Mouse (Mus musculus): ENCODE measurements around the gene Rreb1. TPM values are rescaled to one million over a fixed set of nuclear protein-coding genes. Genes with fewer than 3 reads are reported as not detected.

The Rreb1 gene
- polyA plus RNA-seq, 1 experiment from 2014 or later: 4.5 TPM

DNA sequence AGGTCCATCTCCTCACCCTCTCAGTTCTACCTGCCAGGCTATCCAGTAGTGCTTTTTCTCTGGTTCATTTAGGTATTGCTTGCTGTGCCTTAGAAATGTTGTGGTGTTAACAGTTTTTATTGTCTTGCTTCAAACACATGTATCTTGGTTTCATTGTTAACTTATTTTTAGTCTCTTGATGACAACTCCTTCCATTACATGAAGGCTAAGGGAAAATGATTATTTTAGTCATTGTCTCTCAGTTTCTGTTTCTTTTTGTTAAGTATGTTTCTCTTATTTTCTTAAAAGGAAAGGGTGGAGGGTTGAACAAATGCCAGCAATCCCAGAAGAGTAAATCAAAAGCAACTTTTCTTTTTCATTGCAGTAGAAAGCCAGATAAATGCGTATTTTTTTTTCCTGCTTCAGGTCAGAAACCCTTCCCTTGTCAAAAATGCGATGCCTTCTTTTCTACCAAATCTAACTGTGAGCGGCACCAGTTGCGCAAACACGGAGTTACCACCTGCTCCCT, 163.0 kb downstream of the Rreb1 start:
- H3K27me3 ChIP-seq (ENCODE audit: low read depth, poor library complexity, severe bottlenecking): no peaks in the 10 kb centered on the region
- H3K9me3 ChIP-seq (replicated peaks): no peaks in the 10 kb centered on the region
- DNase-seq (ENCODE audit: low spot score): no peak
- peaks cover 16% of the 10 kb centered on the region for H3K4me1 ChIP-seq
- WGBS: 76% methylated on average over 5 of the region's 5 CpGs
- H3K36me3 ChIP-seq: peaks cover 20% of the 10 kb centered on the region
- no peak overlapping the region for H3K4me3 ChIP-seq
- H3K27ac ChIP-seq (replicated peaks): no peak overlapping the region

DNA sequence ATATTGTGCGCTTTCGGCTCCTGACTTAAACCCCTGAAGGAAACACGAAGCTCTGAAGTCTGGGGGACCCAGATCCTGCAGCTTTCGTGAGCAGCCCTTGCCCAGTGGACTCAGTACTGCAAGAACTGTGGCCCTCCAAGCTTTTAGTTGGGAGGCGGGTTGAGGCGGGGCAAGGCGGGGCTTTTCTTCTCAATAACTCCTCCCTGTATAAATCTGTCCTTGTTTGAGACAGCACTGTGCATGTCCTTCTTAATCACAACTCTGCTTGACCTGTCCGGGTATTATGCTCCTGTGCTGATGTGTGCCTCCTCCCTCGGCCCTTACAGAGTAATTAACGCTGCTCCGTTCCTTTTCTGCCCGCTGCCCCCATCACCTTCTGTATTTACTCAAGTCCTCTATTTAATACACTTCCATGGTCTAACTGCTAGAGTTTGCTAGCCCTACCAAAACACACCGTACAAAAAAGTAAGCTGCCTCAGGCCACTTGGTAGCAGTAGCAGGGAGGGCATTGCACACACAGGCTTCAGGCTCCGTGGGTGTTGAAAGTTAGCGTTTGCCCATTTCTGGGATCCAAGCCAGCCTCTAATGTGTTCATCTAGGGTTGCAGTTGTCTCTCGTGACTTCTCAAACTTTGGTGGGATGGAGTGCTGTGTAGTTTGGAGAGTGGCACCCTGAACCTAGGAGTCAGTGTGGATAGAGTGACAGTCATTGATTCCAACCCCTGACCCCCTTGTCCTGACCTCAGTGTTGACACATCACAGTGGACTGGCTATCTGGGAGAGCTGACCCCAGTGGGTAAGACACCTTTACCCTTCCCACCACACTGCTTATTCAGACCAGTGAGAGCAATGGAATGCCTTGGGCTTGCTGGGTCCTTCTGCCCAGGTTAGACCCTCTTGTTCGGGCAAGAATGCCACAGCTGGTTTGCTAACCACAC, 164.0 kb downstream of the Rreb1 start:
- Histone ChIP-seq H3K27ac (replicated peaks) (no peak overlapping the region; the same call in 1 of the 2 replicates), H3K4me1 (peaks cover 16% of the 10 kb centered on the region), H3K27me3 (ENCODE audit: low read depth, poor library complexity, severe bottlenecking) (no peaks in the 10 kb centered on the region), H3K36me3 (peaks cover 17% of the 10 kb centered on the region), H3K4me3 (no peak overlapping the region), H3K9me3 (replicated peaks) (no peaks in the 10 kb centered on the region)
- DNase-seq (ENCODE audit: low spot score): no peak
- 72% methylated on average over 17 of the region's 17 CpGs for WGBS

DNA sequence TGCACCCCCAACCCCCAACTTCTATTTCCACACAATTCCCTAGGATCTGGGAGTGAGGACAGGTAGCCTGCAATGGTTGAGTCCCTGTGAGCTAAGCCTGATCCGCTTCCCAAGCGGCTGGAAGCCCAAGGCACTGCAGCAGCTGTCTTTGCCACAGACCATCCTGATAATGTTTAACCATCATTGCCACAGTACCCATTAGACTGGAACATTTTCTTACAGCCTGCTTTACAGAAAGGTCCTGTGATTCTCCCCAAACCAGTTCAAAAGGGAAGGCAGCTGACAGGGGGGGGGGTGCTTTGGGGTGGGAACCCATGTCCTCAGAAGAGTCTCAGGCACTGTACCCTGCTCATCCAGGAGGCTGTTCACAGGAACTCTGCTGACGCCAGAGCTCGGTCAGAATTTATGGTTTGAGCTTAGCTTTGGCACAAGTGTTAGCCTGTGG, 164.7 kb downstream of the Rreb1 start:
- H3K4me3 ChIP-seq: no peak overlapping the region
- no peaks in the 10 kb centered on the region for H3K9me3 ChIP-seq (replicated peaks)
- no peaks in the 10 kb centered on the region for H3K27me3 ChIP-seq (ENCODE audit: low read depth, poor library complexity, severe bottlenecking)
- H3K27ac ChIP-seq (replicated peaks): no peak overlapping the region
- DNase-seq (ENCODE audit: low spot score): no peak
- H3K4me1 ChIP-seq: peaks cover 16% of the 10 kb centered on the region
- WGBS: 88% methylated on average over 4 of the region's 4 CpGs
- H3K36me3 ChIP-seq: peaks cover 20% of the 10 kb centered on the region

DNA sequence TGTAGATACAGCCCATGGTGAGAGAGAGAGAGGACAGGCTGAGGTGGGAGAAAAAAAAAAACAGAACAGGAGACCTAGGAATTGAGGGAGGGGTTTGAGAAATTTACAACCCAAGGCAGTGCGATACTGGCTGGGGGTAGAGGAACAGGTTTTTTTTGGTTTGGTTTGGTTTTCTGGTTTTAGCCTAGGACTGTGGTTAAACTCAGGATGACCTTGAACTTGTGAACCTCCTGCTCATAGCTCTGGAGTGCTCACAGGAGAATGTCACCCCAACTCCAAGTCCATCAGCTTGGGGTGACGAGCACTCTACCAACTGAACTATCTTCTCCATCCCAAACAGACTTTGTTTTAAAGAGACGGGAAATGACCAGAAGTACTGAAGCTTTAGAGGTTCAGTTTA, 165.3 kb downstream of the Rreb1 start:
- H3K9me3 ChIP-seq (replicated peaks): no peaks in the 10 kb centered on the region
- no peak overlapping the region for H3K27ac ChIP-seq (replicated peaks)
- WGBS: 90% methylated on average over 3 of the region's 3 CpGs
- no peak overlapping the region for H3K4me3 ChIP-seq
- H3K4me1 ChIP-seq: peaks cover 19% of the 10 kb centered on the region
- DNase-seq (ENCODE audit: low spot score): no peak
- H3K27me3 ChIP-seq (ENCODE audit: low read depth, poor library complexity, severe bottlenecking): no peaks in the 10 kb centered on the region
- peaks cover 21% of the 10 kb centered on the region for H3K36me3 ChIP-seq

DNA sequence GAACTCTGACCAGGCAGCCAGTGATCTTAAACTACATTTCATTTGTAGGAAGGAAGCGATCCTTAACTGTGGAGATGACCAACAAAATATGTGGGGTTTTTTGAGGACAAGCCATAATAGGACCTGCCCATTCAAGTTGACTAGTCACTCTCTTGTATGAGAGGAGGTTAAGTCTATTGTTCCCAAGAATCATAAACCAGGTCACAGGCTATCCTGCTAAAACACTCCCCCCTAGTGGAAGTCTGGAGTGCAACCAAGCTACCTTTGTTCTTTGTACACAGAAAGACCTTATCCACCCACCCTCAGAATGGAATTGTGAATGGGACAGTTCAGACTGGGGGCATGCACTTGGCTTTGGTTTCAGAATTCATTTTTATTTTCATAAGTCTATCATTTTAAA, 166.1 kb downstream of the Rreb1 start:
- no peak overlapping the region for H3K4me3 ChIP-seq
- peaks cover 26% of the 10 kb centered on the region for H3K36me3 ChIP-seq
- no peaks in the 10 kb centered on the region for H3K9me3 ChIP-seq (replicated peaks)
- no peak overlapping the region for H3K27ac ChIP-seq (replicated peaks)
- H3K27me3 ChIP-seq (ENCODE audit: low read depth, poor library complexity, severe bottlenecking): no peaks in the 10 kb centered on the region
- WGBS: 83% methylated on average over 1 of the region's 1 CpGs
- no peak for DNase-seq (ENCODE audit: low spot score)
- H3K4me1 ChIP-seq: peaks cover 19% of the 10 kb centered on the region

DNA sequence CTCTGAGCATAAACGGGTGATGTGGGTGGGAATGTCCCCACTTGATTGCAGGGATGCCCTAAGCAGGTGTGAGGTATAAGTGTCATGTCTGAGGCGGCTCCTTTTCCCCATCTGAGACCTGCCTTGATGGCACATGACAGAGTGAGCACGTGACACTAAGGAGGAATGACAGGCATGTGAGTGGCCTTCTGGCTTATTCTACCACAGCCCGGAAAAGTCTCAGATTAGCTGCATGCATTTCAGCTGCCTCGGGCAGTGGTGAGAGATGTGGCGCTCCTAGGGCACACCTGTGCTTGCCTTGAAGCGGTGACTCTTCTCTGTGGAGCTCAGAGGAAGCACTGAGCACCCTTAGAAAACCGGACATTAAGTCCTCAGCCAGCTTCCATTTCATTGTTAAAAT, 167.2 kb downstream of the Rreb1 start:
- no peak overlapping the region for H3K4me3 ChIP-seq
- peaks cover 19% of the 10 kb centered on the region for H3K4me1 ChIP-seq
- H3K36me3 ChIP-seq: peaks cover 37% of the 10 kb centered on the region
- H3K27ac ChIP-seq (replicated peaks): no peak overlapping the region
- no peaks in the 10 kb centered on the region for H3K27me3 ChIP-seq (ENCODE audit: low read depth, poor library complexity, severe bottlenecking)
- no peak for DNase-seq (ENCODE audit: low spot score)
- WGBS: 82% methylated on average over 8 of the region's 8 CpGs
- no peaks in the 10 kb centered on the region for H3K9me3 ChIP-seq (replicated peaks)

DNA sequence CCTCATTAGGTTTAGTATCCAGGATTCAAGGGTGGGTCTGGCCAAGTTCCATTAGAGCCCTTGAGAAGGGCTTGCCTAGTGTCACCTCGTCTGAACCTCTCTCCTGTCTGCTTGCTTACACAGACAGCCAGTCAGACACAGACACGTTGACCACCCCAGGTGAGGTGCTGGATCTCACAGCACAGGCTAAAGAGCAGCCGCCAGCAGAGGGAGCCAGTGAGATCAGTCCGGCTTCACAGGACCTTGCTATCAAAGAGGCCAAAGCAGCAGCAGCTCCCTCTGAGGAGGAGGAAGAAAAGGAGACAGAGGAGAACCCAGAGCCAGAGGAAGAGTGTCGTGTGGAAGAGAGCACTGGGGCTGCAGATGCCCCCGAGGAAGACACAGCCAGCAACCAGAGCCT, 168.5 kb downstream of the Rreb1 start:
- Histone ChIP-seq H3K4me3 (no peak overlapping the region), H3K4me1 (peaks cover 10% of the 10 kb centered on the region), H3K9me3 (replicated peaks) (no peaks in the 10 kb centered on the region), H3K36me3 (peaks cover 38% of the 10 kb centered on the region), H3K27ac (replicated peaks) (no peak overlapping the region), H3K27me3 (ENCODE audit: low read depth, poor library complexity, severe bottlenecking) (no peaks in the 10 kb centered on the region)
- DNase-seq (ENCODE audit: low spot score): peak; percentile 77
- 24% methylated on average over 6 of the region's 6 CpGs for WGBS

DNA sequence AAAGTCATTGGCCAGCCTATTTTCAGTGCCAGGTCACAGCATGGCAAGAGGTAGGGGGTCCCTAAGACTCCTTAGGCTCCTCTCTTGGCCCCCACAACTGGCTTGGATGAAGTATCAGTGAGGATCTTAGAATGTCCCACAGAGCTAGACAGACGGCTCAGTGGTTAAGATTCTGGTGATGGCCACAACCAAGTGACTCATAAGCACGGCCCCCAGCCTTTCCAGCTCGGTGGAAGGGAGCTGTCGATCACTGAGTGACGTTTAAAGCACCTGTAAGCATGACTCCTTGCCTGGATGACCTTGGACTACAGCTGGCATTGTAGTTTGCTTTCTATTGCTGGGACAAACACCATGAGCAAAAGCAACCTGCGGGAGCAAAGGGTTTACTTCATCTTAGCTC, 174.8 kb downstream of the Rreb1 start:
- no peak overlapping the region for H3K4me3 ChIP-seq
- DNase-seq (ENCODE audit: low spot score): no peak
- H3K27ac ChIP-seq (replicated peaks): no peak overlapping the region
- H3K27me3 ChIP-seq (ENCODE audit: low read depth, poor library complexity, severe bottlenecking): no peaks in the 10 kb centered on the region
- H3K9me3 ChIP-seq (replicated peaks): no peaks in the 10 kb centered on the region
- H3K4me1 ChIP-seq: 0 out of 2 replicates have a peak, but pooled peaks cover 4% of the 10 kb centered on the region
- WGBS: 87% methylated on average over 6 of the region's 6 CpGs
- H3K36me3 ChIP-seq: peaks cover 25% of the 10 kb centered on the region

DNA sequence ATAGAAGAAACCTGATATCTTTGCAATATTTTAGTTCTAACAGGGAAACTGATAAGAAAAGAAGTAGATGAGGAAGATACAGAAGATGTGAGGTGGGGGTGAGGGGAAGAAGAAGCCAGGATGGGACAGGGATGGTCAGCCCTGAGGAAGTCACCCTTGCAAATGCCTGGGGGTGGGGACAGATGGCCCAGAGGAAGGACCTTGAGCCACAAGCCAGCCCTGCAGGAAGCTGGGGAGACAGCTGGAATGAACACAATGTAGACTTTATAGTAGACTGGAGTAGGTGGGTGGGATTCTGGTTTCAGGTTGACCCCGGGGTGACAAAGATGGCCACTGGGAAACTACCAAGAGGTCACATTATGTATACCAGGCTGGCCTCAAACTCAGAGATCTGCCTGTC, 176.1 kb downstream of the Rreb1 start:
- no peak for DNase-seq (ENCODE audit: low spot score)
- Histone ChIP-seq H3K4me3 (no peak overlapping the region), H3K27me3 (ENCODE audit: low read depth, poor library complexity, severe bottlenecking) (no peaks in the 10 kb centered on the region), H3K4me1 (no peaks in the 10 kb centered on the region), H3K27ac (replicated peaks) (no peak overlapping the region), H3K36me3 (peaks cover 12% of the 10 kb centered on the region), H3K9me3 (replicated peaks) (no peaks in the 10 kb centered on the region)
- 100% methylated on average over 1 of the region's 1 CpGs for WGBS

DNA sequence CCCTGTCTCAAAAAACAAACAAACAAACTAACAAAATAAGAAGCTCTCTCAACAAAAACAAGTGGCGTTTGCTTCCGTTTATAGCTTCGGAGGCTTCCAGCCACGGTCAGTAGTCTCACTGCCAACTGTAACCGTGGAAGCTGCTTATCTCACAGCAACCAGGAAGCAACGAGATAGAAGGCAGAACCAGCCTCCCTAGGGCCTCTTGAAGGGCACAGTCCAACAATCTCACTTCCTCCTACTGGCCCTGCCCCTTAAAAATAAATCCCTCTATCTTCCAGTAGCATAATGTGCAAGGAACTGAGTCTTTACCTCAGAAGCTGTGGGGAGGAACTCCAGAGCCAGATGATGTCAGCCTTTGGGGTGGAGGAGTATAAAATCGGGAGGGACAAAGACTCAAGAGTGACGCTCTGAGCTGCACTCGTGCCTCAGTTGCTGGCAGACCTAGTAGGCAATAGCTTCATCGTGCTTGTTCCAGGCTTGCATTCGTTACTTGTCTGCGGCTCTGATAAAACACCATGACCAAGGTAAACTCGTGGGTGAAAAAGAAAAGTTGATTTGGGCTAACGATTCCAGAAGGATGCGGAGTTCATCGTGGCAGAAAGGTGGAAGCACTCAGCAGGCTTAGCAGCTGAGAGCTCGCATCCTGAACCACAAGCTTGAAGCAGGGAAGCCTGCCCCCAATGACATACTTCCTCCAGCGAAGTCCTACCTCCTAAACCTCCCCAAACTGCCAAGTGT, 180.5 kb downstream of the Rreb1 start:
- H3K9me3 ChIP-seq (replicated peaks): no peaks in the 10 kb centered on the region
- no peak overlapping the region for H3K4me3 ChIP-seq
- no peak for DNase-seq (ENCODE audit: low spot score)
- no peaks in the 10 kb centered on the region for H3K36me3 ChIP-seq
- H3K4me1 ChIP-seq: peaks cover 2% of the 10 kb centered on the region
- 90% methylated on average over 18 of the region's 18 CpGs for WGBS
- no peak overlapping the region for H3K27ac ChIP-seq (replicated peaks)
- H3K27me3 ChIP-seq (ENCODE audit: low read depth, poor library complexity, severe bottlenecking): no peaks in the 10 kb centered on the region

DNA sequence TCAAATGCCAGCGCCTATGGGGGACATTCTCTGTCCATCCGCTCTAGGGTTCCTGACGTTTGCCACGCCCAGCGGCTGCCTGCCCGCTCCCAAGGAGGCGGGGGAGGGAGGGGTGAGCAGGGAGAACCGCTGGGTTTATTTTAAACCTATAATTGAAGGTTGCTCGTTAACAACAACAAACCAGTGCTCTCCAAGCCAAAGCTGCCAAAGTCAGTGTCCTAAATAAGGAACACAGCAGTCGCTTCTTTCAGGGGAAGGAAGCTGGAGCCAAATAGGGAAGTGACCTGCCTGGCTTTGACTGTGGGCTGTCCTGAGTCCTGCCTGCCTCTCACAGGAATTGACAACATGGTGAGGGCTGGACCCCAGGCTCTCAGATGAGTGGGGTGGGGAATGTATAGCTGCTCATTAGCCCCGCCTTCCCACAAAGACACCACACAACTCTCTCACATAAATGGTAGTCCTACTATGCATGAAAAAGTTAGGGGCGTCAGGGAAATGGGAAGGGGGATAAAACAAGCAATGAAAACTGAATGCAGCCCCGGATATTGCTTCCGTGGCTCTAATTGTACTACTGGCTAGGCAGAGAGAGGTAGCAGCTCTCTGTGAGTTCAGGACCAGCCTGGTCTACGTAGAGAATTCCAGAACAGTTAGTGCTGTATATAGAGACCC, 181.2 kb downstream of the Rreb1 start:
- DNase-seq (ENCODE audit: low spot score): no peak
- Histone ChIP-seq H3K27me3 (ENCODE audit: low read depth, poor library complexity, severe bottlenecking) (peaks cover 7% of the 10 kb centered on the region), H3K4me1 (peaks cover 9% of the 10 kb centered on the region), H3K4me3 (no peak overlapping the region), H3K36me3 (no peaks in the 10 kb centered on the region), H3K27ac (replicated peaks) (no peak overlapping the region), H3K9me3 (replicated peaks) (no peaks in the 10 kb centered on the region)
- 78% methylated on average over 15 of the region's 15 CpGs for WGBS

DNA sequence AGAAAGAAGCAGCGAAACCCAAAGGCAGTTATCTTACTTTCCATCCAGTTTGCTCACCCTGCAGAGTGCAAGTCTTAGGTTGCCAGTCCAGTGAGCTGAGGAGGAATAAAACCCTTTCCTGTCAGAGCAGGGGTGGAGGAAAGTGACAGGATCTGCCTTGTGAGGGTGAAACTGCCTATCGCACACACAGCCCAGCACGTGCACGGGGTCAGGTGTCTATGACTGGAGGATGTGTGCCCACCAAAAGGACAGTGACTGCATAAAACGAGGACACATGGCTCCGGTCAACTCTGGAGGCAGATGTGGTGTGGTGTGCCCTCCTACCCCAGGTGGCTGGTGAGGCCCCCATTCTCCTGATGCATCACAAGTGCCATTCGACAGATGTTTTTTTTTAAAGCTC, 181.7 kb downstream of the Rreb1 start:
- WGBS: 94% methylated on average over 7 of the region's 7 CpGs
- H3K4me3 ChIP-seq: no peak overlapping the region
- no peak for DNase-seq (ENCODE audit: low spot score)
- H3K9me3 ChIP-seq (replicated peaks): no peaks in the 10 kb centered on the region
- peaks cover 15% of the 10 kb centered on the region for H3K4me1 ChIP-seq
- peaks cover 12% of the 10 kb centered on the region for H3K27me3 ChIP-seq (ENCODE audit: low read depth, poor library complexity, severe bottlenecking)
- no peaks in the 10 kb centered on the region for H3K36me3 ChIP-seq
- no peak overlapping the region for H3K27ac ChIP-seq (replicated peaks)

Data from midbrain, embryonic 10.5 days (tissue).